Mouse (Mus musculus) testis, adult 2 months (tissue): ENCODE measurements around the gene Sh3kbp1. TPM values are rescaled to one million over a fixed set of nuclear protein-coding genes. Genes with fewer than 3 reads are reported as not detected.
"Not testable (repeated sequence)": the region's sequence is repeated elsewhere in the genome, so short reads cannot be mapped to it uniquely, and the experiment has no call there.

Experiments used
- H3K27ac ChIP-seq: fragments of 200-500 bp; 2 replicates; pipeline ENCODE4 v1.5.1; 2012; ENCODE audit warnings: low read depth, low read length; ENCODE audit not compliant: control insufficient read depth, insufficient read depth
- H3K27me3 ChIP-seq: fragments of 200-500 bp; 2 replicates; pipeline ENCODE4 v1.6.1; 2012; ENCODE audit warnings: mild to moderate bottlenecking, low read length, moderate library complexity; ENCODE audit not compliant: control insufficient read depth, insufficient read depth
- H3K36me3 ChIP-seq: fragments of 200-500 bp; 2 replicates; pipeline ENCODE4 v1.6.1; 2012; ENCODE audit warnings: mild to moderate bottlenecking, low read length; ENCODE audit not compliant: control insufficient read depth, insufficient read depth
- H3K4me1 ChIP-seq: fragments of 200-500 bp; 2 replicates; pipeline ENCODE4 v1.6.1; 2012; ENCODE audit warnings: low read length; ENCODE audit not compliant: control insufficient read depth, insufficient read depth
- H3K4me3 ChIP-seq: fragments of 200-500 bp; 2 replicates; pipeline ENCODE4 v1.5.1; 2012; ENCODE audit warnings: low read depth, mild to moderate bottlenecking, low read length, moderate library complexity, mixed read lengths; ENCODE audit not compliant: control insufficient read depth
- CTCF ChIP-seq: fragments of 200-500 bp; IDR thresholded peaks from 2 replicates; pipeline ENCODE4 v1.5.1; 2012; ENCODE audit warnings: low read depth, mild to moderate bottlenecking, inconsistent platforms, low read length, moderate library complexity; ENCODE audit not compliant: control insufficient read depth, insufficient read depth, insufficient replicate concordance
- POLR2A ChIP-seq: fragments of 200-500 bp; IDR thresholded peaks from 2 replicates; pipeline ENCODE4 v1.6.1; 2012; ENCODE audit warnings: low read depth, mild to moderate bottlenecking, inconsistent platforms, low read length, moderate library complexity; ENCODE audit not compliant: control insufficient read depth
- polyA plus RNA-seq: library from polyadenylated mRNA; depleted of rRNA; stranded (reverse); fragments of >200 nt; gene quantifications from 2 replicates; pipeline ENCODE4 v1.2.3, GENCODE M21; 2012; rRNA removed

Gene Sh3kbp1
- polyA plus RNA-seq = 68.0 and 74.8 TPM in 2 replicates

DNA sequence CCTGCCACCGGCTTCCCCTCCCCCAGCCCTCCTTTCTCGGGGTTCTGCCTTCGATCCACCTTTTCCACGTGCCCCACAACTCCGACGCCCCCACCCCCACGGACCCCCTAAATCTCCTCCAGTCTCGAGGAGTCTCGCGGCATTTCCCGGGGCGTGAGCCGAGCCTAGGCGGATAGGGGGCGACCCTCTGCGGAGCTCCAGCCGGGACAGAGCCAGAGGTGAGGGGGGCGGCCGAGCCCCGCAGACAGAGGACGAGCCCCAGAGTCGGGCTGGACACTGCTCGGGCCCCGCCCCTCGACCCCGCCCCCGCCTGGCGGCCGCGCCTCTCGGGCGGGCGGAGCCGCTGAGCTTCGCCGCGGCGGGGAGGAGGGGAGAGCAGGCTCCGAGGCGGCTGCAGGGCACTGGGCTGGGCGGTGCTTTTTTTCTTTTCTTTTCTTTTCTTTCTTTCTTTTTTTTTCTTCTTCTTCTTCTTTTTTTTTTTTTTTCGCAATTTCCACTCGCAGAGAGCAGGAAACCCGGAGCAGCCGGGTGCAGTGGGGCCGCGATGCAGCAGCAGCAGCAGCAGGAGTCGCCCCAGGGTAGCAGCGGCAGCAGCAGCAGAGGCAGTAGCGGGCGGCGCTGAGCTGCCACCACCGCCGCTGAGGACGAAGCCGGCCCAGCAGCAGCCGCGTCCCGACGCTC is at the start of gene Sh3kbp1:
Sh3kbp1 (plus strand) TSS at position 366 of the 681 bp plus-strand sequence.
- no peak for TF ChIP-seq POLR2A
- TF ChIP-seq CTCF = no peak
- H3K27ac ChIP-seq = peak within 1 kb of the TSS; percentile 36
- H3K4me3 ChIP-seq = peak within 1 kb of the TSS; percentile 87
- H3K36me3 ChIP-seq = no peaks in the 10 kb centered on the region
- H3K4me1 ChIP-seq = peaks cover 3% of the 10 kb centered on the region; the same call in 1 of the 2 replicates
- H3K27me3 ChIP-seq = no peaks in the 10 kb centered on the region

DNA sequence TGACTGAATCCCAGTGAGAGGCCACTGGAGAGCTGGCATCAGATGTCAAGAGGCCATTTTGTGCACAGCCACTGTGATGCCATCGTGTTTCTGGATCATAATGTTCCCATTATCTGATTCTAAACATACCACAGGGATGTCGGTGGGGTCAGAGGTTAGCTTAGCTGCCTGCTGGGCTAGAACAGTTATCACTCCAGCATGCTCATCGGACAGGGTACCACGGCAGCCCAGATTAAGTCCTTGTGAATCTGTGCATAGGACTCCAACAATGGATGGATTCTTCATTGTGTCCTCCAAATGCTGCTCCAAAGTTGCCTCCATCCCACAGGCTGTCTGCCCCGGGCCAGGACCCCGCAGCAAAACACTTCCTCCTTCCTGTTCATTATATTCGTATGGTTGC is 42.3 kb upstream of the Sh3kbp1 start:
- not testable (repeated sequence) for H3K27me3 ChIP-seq, H3K36me3 ChIP-seq, H3K4me1 ChIP-seq, H3K27ac ChIP-seq, H3K4me3 ChIP-seq

DNA sequence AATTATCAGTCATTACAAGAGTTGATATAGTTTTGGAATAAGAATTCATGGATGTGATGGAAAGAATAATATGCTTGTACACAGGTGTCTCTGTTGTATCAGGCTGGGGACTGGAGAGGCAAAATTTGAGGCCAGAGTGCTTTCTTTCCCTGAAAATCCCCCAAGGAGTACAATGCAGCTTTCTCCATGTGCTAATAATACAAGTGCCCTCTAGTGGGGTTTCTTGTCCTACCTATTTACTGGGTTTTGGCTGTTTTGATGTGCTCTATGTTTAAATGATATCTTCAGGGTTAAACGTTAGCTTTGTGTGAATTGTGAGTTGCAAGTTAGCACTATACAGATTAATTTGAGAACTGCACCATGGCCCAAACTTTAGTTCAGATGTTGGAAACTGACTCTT is 35.4 kb upstream of the Sh3kbp1 start:
- H3K4me1 ChIP-seq = no peaks in the 10 kb centered on the region
- H3K36me3 ChIP-seq = no peaks in the 10 kb centered on the region
- H3K27ac ChIP-seq = no peak overlapping the region
- no peaks in the 10 kb centered on the region for H3K27me3 ChIP-seq
- H3K4me3 ChIP-seq = no peak overlapping the region
- no peak for TF ChIP-seq CTCF

DNA sequence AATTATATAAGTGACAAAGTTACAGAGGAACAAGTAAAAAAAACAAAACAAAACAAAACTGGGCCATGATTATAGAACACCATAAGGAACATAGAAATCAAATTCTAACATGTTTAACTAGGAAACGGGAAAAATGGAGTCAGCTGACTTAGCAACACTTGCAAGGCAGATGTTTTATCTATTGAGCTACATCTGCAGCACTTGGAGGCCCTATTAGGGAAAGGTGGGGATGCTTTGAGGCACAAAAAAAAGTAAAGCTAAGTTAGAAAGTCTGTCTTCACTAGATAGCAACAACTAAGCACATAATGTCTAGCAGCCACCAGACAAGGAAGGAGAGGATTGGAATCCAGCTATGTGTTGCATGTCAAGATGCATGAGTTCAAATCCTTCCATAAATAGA is 29.6 kb upstream of the Sh3kbp1 start:
- H3K27me3 ChIP-seq = no peaks in the 10 kb centered on the region
- TF ChIP-seq POLR2A = no peak
- no peak for TF ChIP-seq CTCF

DNA sequence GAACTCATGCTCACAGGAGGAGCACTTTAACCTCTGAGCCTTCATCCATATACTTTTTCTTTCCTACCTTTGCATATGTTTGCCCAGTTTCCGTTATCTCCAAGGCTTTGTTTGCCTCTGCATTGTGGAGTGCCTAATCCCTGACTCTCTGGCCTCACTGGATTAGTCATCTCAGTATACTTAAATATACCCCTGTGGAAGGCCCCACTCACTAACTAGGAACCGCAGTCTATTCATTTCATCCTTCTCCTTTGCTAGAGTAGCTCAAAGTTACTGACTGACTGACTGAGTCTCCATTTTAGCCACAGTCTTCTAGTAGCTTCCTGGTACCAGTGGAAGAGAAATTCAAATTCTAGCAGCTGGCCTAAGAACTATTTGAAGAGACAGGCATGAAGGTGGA is 22.2 kb upstream of the Sh3kbp1 start:
- no peaks in the 10 kb centered on the region for H3K36me3 ChIP-seq
- TF ChIP-seq POLR2A = no peak
- no peak for TF ChIP-seq CTCF
- H3K27me3 ChIP-seq = no peaks in the 10 kb centered on the region
- H3K27ac ChIP-seq = no peak overlapping the region
- no peaks in the 10 kb centered on the region for H3K4me1 ChIP-seq
- H3K4me3 ChIP-seq = no peak overlapping the region

More for the DNA sequence above, 29.6 kb upstream of the Sh3kbp1 start:
- H3K27ac ChIP-seq = no peak overlapping the region
- no peak overlapping the region for H3K4me3 ChIP-seq
- no peaks in the 10 kb centered on the region for H3K4me1 ChIP-seq
- H3K36me3 ChIP-seq = no peaks in the 10 kb centered on the region

DNA sequence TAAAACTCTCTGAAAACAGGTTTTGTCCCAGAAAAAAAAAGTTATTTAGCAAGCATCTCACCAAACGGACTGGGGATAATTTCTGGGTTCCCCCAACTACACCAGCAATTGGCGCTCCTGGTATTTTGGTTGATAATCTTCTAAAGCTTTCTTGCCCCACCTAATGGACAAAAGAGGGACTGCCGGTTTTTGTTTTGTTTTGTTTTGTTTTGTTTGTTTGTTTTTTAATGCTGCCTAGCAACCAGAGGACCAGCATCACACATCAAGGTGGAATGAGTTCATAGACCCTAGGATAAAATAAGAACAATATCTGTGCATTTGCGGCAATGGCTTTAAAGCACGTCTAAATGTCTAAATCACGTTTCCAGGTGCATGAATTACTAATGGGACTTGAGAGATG is 20.1 kb upstream of the Sh3kbp1 start:
- H3K27me3 ChIP-seq = no peaks in the 10 kb centered on the region
- no peaks in the 10 kb centered on the region for H3K36me3 ChIP-seq
- no peaks in the 10 kb centered on the region for H3K4me1 ChIP-seq
- H3K4me3 ChIP-seq = no peak overlapping the region
- TF ChIP-seq POLR2A (no peak), CTCF (no peak)
- no peak overlapping the region for H3K27ac ChIP-seq

DNA sequence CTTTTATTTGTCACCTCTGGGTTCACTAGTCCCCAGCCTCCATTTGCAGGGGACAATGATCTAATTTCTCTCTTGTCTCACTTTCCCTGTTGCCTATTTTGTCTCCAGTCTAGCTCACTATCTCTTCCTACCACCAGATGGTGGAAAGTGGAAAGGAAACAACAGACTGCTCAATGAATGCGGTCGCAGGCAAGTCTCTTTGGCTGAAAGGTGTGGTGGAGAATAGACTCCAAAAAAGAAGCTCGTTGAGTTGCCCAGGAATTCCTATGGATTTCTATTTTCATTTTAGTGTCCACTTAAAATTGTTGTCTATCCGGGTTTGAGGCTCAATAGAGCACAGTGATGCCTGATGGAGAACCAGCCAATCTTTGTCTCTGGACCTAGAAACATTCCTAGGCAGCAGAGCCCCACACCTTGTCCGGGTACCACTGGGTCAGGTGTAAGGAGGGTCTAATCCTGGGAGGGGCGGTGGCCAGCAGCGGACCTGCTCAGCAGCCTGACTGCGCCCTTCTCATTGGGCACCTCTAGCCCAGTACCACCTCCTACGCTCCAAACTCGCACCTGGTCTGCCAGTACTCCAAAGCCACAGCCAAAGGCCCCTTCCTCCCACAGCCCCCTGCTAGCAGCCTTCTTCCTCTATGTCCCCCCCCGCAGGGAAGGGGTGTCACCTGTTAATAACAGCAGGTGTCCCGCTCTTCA is 715 bp upstream of the Sh3kbp1 start:
- TF ChIP-seq POLR2A (no peak), CTCF (no peak)
- Histone ChIP-seq H3K4me1 (peaks cover 3% of the 10 kb centered on the region; the same call in 1 of the 2 replicates), H3K27me3 (no peaks in the 10 kb centered on the region), H3K27ac (no peak overlapping the region), H3K4me3 (peak overlapping the region; percentile 63), H3K36me3 (no peaks in the 10 kb centered on the region)
